Mouse (Mus musculus): ENCODE data around the gene Anapc13. TPM values are rescaled to one million over a fixed set of nuclear protein-coding genes. Genes with fewer than 3 reads are reported as not detected.
A peak's percentile ranks its signal among the peaks of the same experiment; 100 is the strongest.

The Anapc13 gene
- polyA plus RNA-seq, 1 experiment from 2014 or later, result 168 TPM

- Histone ChIP-seq H3K4me1 (peaks cover 40% of the 10 kb centered on the region), H3K36me3 (no peaks in the 10 kb centered on the region), H3K9me3 (replicated peaks) (no peaks in the 10 kb centered on the region), H3K4me3 (no peak overlapping the region), H3K27me3 (ENCODE audit: low read depth, poor library complexity, severe bottlenecking) (peaks cover 11% of the 10 kb centered on the region; the same call in 1 of the 2 replicates), H3K27ac (no peak overlapping the region)
- 62% methylated on average over 8 of the region's 8 CpGs for WGBS
- no peak for DNase-seq (ENCODE audit: low spot score)
These were observed 30.4 kb downstream of the Anapc13 start for GRCm38 (mm10) chr9:102656355-102657095.

DNA sequence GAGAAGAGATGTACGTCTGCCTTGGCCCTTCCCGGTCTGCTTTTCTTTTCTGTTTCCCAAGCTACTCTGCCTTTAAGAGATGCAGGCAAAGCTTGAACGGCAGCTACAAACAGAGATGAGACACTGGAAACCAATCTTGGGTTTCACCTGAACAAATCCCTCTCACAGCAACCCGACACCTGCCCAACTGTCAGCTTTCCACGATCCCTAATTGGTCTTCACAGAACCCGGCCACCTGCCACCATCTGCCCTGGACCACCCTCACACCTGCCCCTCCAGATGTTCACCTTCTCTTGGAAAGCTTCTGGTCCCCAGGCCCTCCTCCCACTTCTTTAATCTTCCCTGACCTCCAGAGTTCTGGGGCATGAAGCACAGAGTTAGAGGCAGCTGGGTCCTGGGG is 42.0 kb downstream of the Anapc13 start:
- H3K36me3 ChIP-seq, result no peaks in the 10 kb centered on the region
- H3K9me3 ChIP-seq (replicated peaks), result no peaks in the 10 kb centered on the region
- no peak overlapping the region for H3K27ac ChIP-seq
- WGBS, result 34% methylated on average over 6 of the region's 6 CpGs
- H3K4me1 ChIP-seq, result peaks cover 23% of the 10 kb centered on the region
- H3K4me3 ChIP-seq, result no peak overlapping the region
- DNase-seq (ENCODE audit: low spot score), result peak; percentile 64
- H3K27me3 ChIP-seq (ENCODE audit: low read depth, poor library complexity, severe bottlenecking), result no peaks in the 10 kb centered on the region

DNA sequence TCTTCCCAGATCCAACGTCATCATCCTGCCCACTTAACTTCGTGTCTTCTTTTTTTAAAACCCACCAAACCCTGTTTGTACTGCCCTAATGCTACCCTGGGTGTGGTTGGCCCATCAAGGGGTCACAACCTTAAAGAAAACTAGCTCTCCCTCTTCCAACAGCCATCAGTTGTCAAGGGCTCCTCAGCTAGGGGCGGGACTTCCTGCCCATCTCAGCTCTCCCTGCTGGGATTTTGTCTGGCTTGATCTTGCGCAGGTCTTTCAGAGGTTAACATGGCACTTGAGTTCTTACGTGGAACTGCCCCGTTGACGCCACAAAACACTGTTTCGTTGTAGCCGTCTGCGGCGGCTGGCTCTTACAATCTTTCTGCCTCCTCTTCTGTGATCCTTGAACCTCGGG is 42.8 kb downstream of the Anapc13 start:
- H3K36me3 ChIP-seq, result no peaks in the 10 kb centered on the region
- H3K27ac ChIP-seq, result no peak overlapping the region
- WGBS, result 89% methylated on average over 12 of the region's 12 CpGs
- no peaks in the 10 kb centered on the region for H3K27me3 ChIP-seq (ENCODE audit: low read depth, poor library complexity, severe bottlenecking)
- no peak overlapping the region for H3K4me3 ChIP-seq
- no peaks in the 10 kb centered on the region for H3K9me3 ChIP-seq (replicated peaks)
- DNase-seq (ENCODE audit: low spot score), result no peak
- H3K4me1 ChIP-seq, result peaks cover 25% of the 10 kb centered on the region

DNA sequence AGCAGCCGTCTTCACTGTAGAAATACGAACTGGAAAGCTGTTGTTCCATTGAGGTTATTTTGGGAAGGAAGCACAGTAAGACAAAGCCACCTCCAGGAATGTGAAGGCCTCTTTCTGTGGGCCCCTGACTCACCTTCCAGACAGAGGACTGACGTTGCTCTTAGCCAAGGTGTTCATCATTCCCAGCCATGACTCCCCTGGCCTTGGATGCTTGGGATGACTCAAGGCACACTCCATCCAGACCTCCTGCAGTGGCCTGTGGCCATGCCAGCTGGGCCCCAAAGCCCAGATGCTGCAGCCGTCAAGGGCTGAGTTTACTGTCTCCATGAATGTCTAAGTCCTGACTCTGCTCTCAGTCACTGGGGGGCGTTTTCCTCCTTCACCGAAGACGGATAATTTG is 47.3 kb downstream of the Anapc13 start:
- WGBS, result 76% methylated on average over 7 of the region's 7 CpGs
- H3K9me3 ChIP-seq (replicated peaks), result no peaks in the 10 kb centered on the region
- no peaks in the 10 kb centered on the region for H3K36me3 ChIP-seq
- no peak for DNase-seq (ENCODE audit: low spot score)
- H3K4me1 ChIP-seq, result peaks cover 10% of the 10 kb centered on the region
- no peak overlapping the region for H3K27ac ChIP-seq
- H3K27me3 ChIP-seq (ENCODE audit: low read depth, poor library complexity, severe bottlenecking), result no peaks in the 10 kb centered on the region
- H3K4me3 ChIP-seq, result no peak overlapping the region

DNA sequence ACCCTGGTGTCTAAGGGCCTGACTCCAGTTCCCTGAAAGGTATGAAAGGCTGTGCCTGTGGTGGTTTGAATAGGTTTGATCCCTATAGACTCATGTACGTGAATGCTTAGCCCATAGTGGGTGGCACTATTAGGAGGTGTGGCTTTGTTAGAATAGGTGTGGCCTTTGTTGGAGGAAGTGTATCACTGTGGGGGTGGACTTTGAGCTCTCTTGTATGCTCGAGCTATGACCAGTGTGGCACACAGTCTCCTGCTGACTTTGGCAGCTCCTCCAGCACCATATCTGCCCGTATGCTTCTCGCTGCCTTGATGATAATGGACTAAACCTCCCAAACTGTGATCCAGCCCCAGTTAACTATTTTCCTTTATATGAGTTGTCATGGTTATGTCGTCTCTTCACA is 49.8 kb downstream of the Anapc13 start:
- H3K4me1 ChIP-seq, result peaks cover 5% of the 10 kb centered on the region; the same call in 1 of the 2 replicates
- 75% methylated on average over 5 of the region's 5 CpGs for WGBS

GRCm38 (mm10) chr9:102681470-102681869 is 55.4 kb downstream of the Anapc13 start:
- no peaks in the 10 kb centered on the region for H3K36me3 ChIP-seq
- no peak overlapping the region for H3K4me3 ChIP-seq
- H3K4me1 ChIP-seq, result peaks cover 4% of the 10 kb centered on the region
- no peaks in the 10 kb centered on the region for H3K9me3 ChIP-seq (replicated peaks)
- no peak overlapping the region for H3K27ac ChIP-seq
- no peak for DNase-seq (ENCODE audit: low spot score)
- H3K27me3 ChIP-seq (ENCODE audit: low read depth, poor library complexity, severe bottlenecking), result no peaks in the 10 kb centered on the region
- WGBS, result 62% methylated on average over 7 of the region's 7 CpGs

More for the DNA sequence above, 49.8 kb downstream of the Anapc13 start:
- no peak overlapping the region for H3K27ac ChIP-seq
- DNase-seq (ENCODE audit: low spot score), result no peak
- no peaks in the 10 kb centered on the region for H3K36me3 ChIP-seq
- H3K9me3 ChIP-seq (replicated peaks), result no peaks in the 10 kb centered on the region
- no peaks in the 10 kb centered on the region for H3K27me3 ChIP-seq (ENCODE audit: low read depth, poor library complexity, severe bottlenecking)
- H3K4me3 ChIP-seq, result no peak overlapping the region

Other genes starting within 250 kb of the Anapc13 start
- 0.03 and 0.06 TPM in 2 replicates for gene Ky, start 120.5 kb upstream of the Anapc13 start, polyA plus RNA-seq (2016; fragmentation: Nextera tagmentation; extraction: Ambion mirVana)
- 46.5 and 57.1 TPM in 2 replicates for gene Cep63, start 238 bp downstream of the Anapc13 start, polyA plus RNA-seq (2016; fragmentation: Nextera tagmentation; extraction: Ambion mirVana)
- gene Amotl2, start 90.4 kb downstream of the Anapc13 start, polyA plus RNA-seq (2016; fragmentation: Nextera tagmentation; extraction: Ambion mirVana), result 41.6 and 49.1 TPM in 2 replicates
- 17.8 and 18.6 TPM in 2 replicates for gene Ryk, start 208.6 kb downstream of the Anapc13 start, polyA plus RNA-seq (2016; fragmentation: Nextera tagmentation; extraction: Ambion mirVana)